Mouse (Mus musculus) lung, postnatal 14 days (tissue): Measurements from ENCODE around the gene Znhit1.

ENCODE experiments used
- DNase-seq: peaks from one replicate; pipeline ENCODE4 v3.0.0; 2021

Gene Znhit1

GRCm38 (mm10) chr5:136987934-136988271 lies at the start of gene Znhit1:
Gene Znhit1 (minus strand): TSS chr5:136988021.
- DNase-seq, result no peak

- DNase-seq, result no peak
Observed at GRCm38 (mm10) chr5:137036211-137036610, 48.4 kb upstream of the Znhit1 start.

DNA sequence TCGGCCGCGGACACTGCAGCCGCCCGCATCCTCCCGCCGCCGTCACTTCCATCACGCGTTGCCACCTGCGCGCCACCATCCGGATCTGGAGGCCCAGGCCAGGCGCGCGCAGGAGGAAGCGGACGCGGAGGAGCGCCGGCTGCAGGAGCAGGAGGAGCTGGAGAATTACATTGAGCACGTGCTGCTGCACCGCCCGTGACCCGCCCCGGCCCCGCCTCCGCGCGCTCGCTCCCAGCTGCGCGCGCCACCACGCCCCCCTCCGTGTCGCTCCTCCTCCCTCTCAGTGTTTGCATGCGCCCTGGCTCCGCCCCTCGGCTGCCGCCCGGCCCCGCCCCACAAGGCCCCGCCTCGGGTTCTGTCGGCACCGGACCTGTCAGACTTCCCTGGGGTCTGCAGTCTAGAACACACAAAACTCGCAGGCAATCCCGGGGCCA lies 44.8 kb upstream of the Znhit1 start:
- DNase-seq, result peak; percentile 93

- no peak for DNase-seq
Observed at GRCm38 (mm10) chr5:137032033-137032421, 44.2 kb upstream of the Znhit1 start.

- peak; percentile 23 for DNase-seq
Observed at GRCm38 (mm10) chr5:137031076-137032032, 43.5 kb upstream of the Znhit1 start.

- no peak for DNase-seq
Observed at GRCm38 (mm10) chr5:137030416-137030810, 42.6 kb upstream of the Znhit1 start.

- peak; percentile 98 for DNase-seq
Observed at GRCm38 (mm10) chr5:137029643-137030415, 42.0 kb upstream of the Znhit1 start.

- DNase-seq, result no peak
Observed at GRCm38 (mm10) chr5:137029273-137029585, 41.4 kb upstream of the Znhit1 start.

GRCm38 (mm10) chr5:137028561-137029272 lies 40.9 kb upstream of the Znhit1 start:
- DNase-seq, result no peak

GRCm38 (mm10) chr5:137026092-137026491 lies 38.3 kb upstream of the Znhit1 start, which contains the start of gene Vgf:
Gene Vgf (plus strand): TSS chr5:137026392.
- DNase-seq, result no peak

DNA sequence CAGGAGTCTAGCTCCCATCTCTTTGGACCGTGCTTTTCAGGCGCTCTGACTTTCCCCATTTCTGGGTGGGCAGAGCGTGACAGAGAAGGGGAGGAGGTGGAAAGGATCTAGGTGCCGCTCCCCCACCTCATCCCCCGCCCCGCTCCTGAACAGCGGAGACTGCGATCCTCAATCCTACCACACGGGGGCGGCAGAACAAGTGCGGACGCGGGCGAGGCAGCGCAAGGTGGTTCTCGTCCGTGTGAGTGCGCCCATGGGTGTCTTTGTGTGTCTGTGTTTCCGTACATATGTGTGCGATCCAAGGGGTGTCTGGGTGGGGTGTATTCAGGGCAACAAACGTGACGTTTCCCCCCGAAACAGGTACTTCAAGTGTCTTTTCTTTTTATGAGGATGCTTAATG lies 37.3 kb upstream of the Znhit1 start:
- DNase-seq, result peak; percentile 88

DNA sequence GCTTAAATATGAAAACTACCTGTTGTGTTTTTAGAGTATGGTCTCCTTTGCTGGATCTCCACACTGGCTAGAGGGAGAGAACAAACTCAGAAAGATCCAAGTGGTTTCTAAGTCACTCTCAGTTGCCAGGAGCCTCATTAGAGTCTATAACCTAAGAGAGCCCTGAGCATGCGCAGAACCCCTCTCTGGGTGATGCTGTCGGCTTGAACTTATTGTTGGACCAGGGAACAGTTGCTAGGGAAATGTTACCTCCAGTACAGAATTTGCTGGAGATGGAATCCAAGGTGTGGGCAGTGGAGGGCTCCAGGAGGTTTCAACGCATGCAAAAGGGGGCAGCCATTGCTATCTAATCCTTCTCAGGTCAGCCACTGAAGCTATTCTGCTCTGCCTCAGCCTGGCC lies 36.5 kb upstream of the Znhit1 start:
- DNase-seq, result no peak

- no peak for DNase-seq
Observed at GRCm38 (mm10) chr5:137015913-137016312, 28.1 kb upstream of the Znhit1 start.

GRCm38 (mm10) chr5:137012401-137012950 lies 24.7 kb upstream of the Znhit1 start:
- DNase-seq, result no peak

DNA sequence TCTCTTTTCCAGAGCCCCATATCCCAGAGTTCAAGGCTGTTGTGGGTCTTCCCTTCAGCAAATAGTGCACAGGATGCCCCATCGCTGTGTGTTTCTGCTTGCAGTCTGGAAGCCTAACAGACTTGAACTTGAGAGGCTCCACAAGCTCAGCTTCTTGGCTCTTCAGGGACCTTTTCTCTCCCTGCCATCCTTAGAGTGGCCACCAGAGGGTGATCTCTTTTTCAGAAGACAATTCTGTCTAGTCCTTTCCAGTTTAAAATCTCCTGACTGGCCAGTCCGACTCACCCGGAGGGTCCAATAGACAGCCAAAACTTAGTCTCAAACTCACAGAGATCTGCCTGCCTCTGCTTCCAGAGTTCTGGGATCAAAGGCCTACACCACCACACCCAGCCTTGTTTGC lies 22.2 kb upstream of the Znhit1 start:
- DNase-seq, result peak; percentile 65

- DNase-seq, result no peak
Observed at GRCm38 (mm10) chr5:137007276-137007675, 19.5 kb upstream of the Znhit1 start.

GRCm38 (mm10) chr5:137000612-137001011 lies 12.8 kb upstream of the Znhit1 start:
- DNase-seq, result no peak

DNA sequence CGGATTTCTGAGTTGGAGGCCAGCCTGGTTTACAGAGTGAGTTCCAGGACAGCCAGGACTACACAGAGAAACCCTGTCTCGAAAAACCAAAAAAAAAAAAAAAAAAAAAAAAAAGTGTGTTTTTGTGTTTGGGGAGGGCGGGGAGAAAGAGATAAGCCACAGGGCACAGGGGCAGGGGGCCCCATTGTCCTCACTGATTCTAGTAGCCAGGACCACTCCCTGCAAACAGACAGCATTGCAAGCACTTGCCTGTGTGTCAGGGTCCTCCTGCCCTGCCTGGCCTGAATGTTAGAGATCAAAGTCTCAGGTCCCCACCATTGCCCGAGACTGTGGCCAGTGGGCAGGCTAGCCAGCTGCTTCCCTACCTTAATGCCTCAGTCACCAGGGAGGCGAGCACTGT lies 11.6 kb upstream of the Znhit1 start:
- DNase-seq, result no peak

- DNase-seq, result no peak
Observed at GRCm38 (mm10) chr5:136989801-136990200, 2.0 kb upstream of the Znhit1 start.

DNA sequence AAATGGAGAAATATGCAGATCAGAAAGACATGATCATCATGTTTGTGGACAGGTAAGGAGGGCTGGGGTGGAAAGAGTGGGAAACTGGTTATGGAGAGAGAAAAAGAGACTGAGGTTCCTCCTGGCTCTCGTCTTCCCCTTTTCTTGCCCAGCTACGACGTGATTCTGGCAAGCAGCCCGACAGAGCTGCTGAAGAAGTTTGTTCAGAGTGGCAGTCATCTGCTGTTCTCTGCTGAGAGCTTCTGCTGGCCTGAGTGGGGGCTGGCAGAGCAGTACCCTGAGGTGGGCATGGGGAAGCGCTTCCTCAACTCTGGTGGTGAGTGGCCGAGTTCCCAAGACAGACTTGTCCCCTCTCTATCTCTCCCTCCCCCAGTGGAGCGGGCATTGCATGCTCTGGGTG lies 599 bp upstream of the Znhit1 start:
- DNase-seq, result peak; percentile 59

DNA sequence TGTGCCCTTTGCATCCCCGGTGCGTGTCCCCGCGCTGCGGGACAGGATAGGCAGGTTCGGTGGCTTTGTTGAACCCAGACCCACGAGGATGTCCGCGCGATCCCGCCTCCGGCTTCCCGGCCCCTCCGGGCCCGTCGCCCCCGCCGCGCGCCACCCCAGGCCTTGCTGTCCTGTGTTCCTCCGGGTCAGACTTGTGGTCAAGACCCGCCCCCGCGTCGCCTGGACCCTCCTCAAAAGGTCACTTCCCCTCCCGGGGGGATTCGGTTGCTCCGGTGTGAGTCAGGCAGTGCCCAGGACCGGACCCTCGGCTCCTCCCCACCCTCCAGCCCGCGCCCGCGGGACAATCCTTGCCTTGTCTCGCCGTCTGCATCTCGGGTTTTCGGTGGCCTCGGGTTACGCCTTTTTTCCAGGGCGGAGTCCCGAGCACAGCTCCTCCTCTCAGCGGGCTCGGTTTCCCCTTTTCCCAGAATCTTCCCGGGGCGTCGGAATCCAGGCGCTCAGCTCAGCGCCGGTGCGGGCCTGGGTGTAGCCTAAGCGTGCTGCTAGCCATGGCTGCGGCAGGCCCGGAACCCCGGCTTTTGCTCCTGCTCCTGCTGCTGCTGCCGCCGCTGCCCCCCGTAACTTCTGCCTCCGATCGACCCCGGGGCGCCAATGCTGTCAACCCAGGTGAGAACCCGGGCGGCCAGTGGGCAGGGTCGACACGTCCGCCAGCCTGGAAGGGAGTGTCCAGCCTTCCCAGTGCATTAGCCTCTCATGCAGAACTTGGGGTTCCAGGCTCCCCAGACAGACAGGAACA lies 485 bp downstream of the Znhit1 start:
- DNase-seq, result peak; percentile 77

DNA sequence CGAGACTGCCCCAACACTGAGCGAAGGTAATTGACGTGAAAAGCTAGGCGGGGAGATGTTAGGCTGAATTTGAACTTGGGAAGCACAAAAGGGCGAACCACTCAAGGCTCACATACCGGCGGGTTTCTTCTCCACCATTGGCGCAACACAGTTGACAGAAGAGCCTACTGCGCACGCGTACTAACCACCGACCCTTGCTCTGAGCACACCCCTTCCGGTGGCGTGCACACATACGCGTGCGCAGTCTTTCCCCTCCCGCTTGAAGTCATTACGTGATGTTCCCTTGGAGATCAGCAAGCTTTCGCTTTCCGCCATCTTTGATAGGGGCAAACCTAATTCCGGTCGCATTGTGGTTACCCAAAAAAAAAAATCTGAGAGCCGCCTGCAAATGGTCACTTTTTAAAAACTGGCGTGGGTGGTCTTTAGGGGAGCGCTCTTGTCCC lies 1.1 kb downstream of the Znhit1 start, which contains the start of gene Plod3:
Gene Plod3, plus strand, starts transcription at position 325 of the 443 bp plus-strand sequence.
- DNase-seq, result peak; percentile 98
